Mouse (Mus musculus) gastrocnemius, adult 18-20 months (tissue): ENCODE measurements at regions not wholly inside any gene's neighbourhood (a gene's known extent, or its start where the extent isn't known, plus 50 kb on each side); places are given as distances from the start of the nearest gene placed in this dataset.
"Not testable (repeated sequence)": the region's sequence is repeated elsewhere in the genome, so short reads cannot be mapped to it uniquely, and the experiment has no call there.

Experiments
- DNase-seq: peaks from one replicate; pipeline ENCODE4 v3.0.0; 2021; ENCODE audit warnings: low spot score

DNA sequence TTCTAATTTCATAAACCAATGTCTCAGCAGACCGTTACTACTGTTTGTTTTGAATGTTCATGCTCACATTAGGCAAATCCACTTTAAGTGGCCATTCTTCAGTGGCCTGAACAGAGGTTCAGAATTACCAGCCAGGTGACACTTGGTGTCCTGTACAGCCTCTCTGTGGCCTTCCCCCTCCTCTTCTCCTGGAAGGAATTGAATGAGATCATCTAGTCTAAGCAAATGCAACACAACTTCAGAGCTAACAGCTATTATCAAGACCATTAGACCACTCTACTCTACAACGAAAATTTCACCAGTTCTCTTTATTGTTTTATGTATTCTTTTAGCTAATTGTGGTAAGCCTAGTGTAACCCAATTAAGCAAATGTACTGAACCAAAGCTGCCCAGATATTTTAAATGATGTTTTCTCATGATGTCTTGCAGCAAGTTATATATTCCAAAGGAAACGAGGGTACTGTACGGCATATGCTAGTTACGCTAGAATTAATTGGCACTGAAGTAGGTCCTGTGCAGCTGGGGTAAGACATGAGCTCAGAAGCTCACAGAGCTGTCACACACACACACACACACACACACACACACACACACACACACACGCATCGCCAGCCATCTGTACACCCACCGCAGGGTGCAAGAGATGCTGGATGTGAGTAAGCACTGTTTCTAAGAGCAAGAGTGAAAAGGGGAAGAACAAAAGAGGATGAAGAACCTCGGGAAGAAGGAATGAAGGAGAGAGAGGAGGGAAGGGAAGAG lies 176.7 kb upstream of the Afdn start:
- DNase-seq, result no peak

- no peak for DNase-seq
Observed at GRCm38 (mm10) chr17:13584394-13584793, 175.9 kb upstream of the Afdn start.

- DNase-seq, result not testable (repeated sequence)
Observed at GRCm38 (mm10) chr17:13590240-13590837, 170.0 kb upstream of the Afdn start.
